Mouse (Mus musculus): Measurements from ENCODE around the gene Xaf1.

DNA sequence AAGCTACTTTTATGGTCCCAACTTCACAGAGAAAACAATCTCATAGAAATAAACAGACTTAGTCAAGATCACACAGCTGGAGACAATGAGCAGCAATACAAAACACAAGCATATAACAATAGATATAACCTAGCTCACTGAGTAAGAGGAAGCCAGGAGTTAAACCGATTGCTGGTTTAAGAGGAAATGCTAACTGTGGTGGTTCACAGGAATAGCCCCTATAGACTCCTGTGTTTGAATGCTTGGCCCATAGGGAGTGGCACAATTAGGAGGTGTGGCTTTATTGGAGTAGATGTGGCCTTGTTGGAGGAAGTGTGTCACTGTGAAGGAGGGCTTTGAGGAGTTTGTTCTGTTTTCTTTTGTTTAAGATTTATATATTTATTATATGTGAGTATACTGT, 50.8 kb downstream of the Xaf1 start:
- TF ChIP-seq CTCF (IDR thresholded peaks at IDR 0.05; ENCODE audit: insufficient read depth, low read depth, low read length) (no peak), POLR2A (IDR thresholded peaks at IDR 0.05; ENCODE audit: insufficient read depth, low read depth, low read length) (no peak)

All from olfactory bulb, adult 2 months (tissue).